Mouse (Mus musculus) thymus, postnatal 25 days (tissue): ENCODE data around the gene Lep.

ENCODE experiments used
- DNase-seq: peaks from one replicate; pipeline ENCODE4 v3.0.0; 2022

Gene Lep

DNA sequence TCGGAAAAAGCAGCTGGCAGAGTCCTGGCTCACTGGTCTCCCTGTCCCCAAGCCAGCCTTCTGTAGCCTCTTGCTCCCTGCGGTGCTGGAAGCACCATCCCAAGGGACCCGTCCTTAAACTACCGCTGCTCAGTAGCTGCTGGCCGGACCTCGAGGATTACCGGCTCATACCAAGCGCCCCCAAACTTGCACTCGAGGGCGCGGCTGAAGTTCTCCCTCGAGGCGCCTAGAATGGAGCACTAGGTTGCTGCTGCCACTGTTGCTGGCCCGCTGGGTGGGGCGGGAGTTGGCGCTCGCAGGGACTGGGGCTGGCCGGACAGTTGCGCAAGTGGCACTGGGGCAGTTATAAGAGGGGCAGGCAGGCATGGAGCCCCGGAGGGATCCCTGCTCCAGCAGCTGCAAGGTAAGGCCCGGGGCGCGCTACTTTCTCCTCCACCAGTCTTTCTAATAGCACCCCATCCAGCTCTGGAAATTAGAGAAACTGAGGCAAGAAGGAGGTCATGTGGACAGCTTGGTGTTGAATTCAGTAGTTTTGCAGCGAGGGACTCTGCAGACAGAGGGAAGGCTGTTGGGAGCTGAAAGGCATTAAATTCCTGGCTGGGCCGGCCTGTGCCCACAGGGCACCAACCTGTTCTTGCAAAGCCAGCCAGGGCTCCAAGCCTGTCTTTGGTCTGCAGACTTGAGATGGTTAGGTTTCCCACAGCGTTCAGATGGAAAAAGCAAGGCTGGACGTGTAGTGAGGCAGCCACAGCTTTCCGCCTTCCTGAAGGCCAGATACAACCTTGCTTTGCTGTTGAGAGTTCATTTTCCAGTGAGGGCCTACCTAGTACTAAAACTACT, at the start of gene Lep:
Gene Lep, plus strand, starts transcription at position 375 of the 840 bp plus-strand sequence.
- DNase-seq = no peak

DNA sequence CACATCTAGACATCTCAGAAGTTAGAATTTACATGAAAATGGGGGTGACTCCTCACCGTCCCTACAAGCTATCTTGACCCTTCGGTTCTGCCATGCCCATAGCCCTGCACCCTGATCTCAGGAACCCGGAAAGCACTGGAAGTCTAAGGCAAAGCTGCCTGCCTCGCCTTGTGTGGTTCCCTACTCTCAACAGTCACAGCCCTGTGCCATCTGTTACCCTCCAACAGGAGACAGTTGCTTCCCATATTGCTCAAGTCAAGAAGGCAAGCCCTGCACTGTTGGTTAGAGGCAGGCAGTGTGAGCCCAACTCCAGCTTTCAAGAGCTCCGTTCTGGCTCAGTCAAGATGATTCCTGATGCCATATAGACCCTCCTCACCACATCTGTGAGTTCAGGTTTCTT, 48.4 kb upstream of the Lep start:
- DNase-seq = no peak

DNA sequence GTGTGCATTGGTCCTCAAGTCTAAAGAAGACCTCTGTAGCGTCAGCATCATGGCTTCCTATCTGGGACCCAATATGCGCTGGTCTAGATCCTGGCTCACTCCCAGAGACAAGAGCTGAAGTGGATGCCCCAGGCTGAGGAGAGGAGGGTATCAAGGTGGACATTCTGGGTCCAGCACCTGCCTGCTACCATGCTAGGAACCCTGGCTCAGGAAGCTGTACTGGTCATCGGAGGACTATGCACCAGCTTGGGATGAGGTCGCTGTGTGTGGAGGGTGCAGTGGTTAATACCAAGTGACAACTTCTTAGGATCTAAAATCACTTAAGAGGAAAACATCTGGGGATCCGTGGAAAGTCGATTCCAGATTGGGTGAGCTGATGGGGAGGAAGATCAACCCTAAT, 46.8 kb upstream of the Lep start:
- no peak for DNase-seq

DNA sequence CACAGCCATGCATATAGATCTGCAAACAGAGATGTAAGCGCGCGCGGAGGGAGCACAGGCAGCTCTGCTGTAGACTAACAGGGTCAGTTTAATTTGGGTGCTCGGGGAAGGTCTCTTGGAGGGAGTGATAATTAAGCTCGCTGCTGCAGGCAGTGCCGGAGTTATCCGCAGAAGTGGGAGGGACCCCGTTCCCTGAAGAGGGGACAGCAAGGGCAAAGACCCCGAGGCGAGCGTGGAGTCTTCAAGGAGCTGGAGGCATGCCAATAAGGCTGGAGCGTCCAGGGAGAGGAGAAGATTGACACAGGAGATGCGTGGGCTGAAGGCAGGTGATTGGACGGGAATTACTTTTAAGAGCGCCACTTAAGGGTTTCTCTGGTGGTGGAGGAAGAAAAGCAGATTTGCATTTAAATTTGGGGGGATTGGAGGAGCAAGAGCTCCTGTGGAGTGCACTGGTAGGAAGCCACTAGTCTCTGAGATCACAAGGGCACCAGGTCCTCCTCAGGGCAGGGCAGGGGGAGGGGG, 43.1 kb upstream of the Lep start:
- no peak for DNase-seq

DNA sequence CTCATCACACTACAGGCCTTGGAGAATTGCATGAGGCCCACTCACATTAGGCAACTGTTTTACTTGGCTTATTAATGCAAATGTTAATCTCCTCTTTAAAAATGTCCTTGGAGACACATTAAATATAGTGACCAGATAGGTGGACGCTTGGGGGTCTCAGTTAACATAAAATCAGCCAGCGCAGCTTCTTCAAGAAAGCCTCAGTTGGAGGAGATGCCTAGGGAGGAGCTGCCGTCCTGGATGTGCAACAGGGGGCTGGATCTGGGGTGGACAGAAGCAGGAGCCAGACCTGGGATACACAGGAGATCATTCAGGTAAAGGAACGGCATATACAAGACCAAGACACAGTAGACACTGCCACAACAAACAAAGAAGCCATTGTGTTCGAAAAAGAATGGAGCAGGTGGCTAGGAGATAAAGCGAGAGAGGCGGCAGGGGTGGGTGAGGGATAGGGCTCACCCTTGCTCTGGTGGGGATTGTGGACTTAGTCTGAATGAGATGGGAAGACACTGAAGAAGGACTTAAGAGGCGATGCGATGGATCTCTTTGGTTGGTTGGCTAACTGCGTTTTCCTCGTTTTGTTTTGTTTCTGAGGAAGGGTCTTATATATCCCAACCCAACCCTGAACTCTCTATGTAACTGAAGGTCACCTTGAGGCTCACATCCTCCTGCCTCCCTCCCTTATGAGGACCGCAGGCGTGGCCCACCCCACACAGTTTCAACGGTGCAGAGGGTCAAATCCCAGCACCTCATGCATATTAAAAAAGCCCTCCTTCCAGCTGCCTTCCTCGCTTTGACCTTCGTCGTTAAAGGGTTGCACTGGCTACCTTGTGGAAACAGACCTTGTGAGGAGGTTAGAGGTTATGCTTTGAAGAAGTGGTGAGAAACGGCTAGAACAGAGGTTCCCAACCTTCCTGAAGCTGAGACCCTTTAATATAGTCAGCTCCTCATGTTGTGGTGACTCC, 40.0 kb upstream of the Lep start:
- DNase-seq = no peak

DNA sequence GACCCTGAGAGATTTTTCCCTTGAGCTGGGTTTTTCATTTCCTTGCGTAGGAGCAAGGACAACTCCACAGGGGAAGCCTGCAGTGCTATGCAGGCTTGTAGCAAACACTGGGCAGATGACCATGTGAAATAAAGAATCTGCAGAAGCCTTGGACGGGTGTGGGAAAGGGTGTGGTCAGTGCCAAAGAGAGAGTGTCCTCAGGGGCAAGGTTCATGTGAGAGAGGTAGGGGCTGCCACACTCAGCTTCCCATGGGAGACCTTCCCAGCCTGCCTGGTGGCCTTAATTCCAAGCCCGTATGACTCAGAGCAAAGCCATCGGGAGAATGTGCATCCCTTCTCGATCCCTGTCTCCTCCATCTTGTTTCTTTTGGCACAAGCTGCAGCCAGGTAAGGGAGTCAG, 39.1 kb upstream of the Lep start:
- no peak for DNase-seq

DNA sequence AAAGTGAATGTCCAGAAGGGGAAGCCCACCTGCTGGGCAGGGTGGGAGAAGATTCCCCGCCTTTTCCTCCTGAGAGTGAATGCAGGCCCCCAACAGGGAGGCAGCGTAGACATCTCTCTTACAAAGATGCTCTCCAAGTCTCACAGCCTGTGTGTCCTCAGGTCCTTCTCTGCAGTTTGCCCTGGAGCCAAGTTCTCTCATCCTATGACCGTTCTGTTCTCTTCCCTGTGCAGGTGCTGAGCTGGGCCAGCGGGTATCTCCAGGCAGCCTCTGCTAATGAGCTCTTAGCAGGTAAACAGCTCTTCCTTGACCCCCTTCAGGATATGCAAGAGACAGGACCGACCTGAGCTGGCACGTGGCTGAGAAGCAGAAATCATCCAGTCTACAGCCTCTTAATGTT, 38.5 kb upstream of the Lep start:
- no peak for DNase-seq

DNA sequence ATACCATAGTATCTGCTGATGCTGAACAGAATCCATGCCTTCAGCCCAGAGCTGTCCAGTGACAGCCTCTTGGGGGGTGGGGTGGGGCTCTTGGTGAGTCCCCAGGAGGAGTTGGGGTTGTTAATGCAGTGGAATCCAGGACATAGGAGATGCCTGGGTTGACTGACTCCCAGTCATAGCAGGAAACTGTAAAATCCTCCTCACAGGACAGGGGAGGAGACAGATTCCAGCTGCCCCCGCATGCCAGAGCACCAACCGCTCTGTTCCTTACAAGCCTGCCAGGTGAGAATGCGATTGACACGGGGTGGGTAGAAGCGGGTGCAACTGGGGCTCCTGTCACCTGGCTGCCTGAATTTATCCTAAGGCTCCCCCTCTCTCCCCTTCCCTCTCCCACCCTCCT, 37.9 kb upstream of the Lep start:
- DNase-seq = no peak

DNA sequence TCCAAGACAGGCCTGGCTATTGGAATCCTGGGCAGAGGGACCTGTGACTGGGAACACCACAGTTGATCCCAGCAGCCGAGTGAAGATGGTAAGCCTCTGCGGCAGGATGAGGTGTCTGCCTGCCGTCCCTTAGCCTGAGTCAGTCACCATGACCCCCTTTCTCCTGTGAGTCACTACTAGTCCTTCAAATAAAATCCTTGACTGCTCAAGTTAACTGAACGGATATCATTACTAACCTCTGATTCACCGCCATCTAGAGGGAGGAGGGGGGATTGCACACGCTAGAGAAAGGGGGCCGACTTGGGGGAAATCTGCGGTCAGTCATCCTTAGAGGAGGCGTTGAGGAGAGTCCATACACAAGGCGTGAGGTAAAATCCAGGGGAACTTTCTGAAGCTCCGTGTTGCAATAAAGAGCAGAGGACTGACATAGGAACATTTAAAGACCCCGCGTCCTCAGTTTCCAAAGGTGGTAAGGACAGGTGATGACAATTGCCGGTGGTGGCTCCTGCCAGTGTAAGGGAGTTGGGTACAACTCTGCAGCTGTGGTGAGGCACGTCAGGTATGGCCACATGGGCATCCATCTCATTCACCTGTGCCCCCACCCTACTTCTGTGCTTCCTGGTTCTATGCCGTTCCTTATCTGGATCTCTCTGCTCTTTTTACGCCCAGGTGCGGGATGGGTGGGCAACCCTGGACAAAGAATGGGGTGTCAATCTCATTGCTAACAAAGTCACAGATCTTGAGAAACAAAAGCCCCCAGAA, 36.6 kb upstream of the Lep start:
- peak; percentile 54 for DNase-seq

DNA sequence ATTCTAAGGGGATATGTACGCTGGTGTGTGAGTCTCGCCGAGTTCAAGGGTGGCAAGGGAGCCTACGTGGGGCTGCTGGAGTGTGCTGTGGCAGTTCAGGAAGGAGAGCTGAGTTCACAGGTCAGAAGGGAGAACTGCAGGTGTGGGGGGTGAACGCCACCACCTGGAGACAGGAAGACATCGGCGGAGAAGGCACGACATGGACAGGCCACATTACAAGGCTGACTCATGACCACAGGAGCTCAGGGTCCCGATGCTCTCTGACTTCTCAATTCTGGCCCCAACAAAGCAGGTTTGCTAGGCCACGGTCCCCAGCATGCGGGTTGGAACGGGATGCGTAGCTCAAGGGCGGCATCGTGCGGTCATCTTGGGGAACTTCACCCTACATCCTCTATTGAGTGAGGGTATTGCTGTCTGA, 36.0 kb upstream of the Lep start:
- DNase-seq = peak; percentile 62

DNA sequence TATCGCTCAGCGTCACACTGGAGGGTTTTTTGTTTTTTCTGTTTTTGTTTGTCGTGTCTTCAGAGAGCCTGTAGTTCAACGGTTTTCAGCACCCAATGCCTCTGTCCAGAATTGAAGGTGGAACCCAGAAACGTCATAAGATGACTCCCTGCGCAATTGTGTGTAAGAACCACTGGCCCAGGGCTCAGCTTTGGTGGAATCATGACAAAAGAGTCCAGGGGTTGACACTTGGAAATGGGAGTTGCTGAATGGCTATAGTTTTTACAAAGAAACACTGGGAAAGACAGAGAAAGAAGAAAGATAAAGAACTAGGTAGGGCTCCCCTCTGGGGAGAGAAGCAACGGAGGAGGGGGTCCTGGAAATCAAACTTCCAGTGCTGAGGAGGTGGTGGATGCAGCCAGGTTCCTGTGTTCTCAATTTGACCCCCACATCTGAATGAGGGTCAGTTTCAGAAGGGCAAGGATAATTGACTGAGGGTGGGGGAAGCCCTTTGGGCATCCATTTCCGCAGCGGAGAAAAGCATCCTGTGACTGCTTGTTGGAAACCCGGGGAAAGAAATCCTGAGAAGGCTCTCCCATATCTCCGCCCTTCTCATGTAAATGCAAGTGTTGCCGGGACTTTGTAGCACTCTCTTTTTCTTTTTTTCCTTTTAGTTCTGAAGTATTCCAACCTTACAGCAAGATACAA, 34.1 kb upstream of the Lep start:
- no peak for DNase-seq

DNA sequence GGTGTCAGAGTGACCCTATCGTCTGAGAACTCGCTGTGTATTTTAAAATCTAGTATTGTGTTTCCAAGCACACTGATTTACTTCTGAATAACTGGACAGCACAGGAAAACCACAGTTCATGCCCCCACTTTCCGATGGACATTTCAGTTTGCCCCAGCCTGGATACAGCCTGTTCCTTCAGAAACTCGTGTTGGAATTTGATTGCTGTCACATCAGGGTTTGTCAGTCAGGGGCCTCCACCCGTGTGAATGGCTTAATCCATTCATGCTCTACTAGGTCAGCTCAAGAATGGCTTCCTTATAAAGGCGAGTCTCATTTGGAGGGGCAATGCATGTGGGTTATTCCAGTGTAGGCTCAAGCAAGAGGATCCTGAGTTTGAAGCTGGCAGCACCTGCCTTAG, 33.3 kb upstream of the Lep start:
- no peak for DNase-seq

DNA sequence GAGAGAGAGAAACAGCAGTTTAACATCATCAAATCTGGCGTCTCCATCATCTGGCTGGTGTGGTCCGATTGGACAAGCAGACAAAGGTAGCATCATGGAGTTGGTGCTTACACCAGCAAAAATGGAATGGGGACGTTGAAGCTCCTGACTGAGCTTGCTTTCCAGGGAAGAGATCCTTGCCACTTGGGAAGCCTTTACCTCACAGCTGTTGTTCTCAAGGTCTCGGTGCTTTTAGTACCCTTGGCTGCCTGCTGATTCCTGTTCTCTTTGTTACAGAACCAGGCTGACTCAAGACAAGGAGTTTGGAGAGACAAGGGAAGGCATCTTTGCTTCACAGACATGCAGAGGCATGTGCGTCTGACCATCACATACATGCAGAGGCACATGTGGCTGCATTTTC, 31.9 kb upstream of the Lep start:
- no peak for DNase-seq

DNA sequence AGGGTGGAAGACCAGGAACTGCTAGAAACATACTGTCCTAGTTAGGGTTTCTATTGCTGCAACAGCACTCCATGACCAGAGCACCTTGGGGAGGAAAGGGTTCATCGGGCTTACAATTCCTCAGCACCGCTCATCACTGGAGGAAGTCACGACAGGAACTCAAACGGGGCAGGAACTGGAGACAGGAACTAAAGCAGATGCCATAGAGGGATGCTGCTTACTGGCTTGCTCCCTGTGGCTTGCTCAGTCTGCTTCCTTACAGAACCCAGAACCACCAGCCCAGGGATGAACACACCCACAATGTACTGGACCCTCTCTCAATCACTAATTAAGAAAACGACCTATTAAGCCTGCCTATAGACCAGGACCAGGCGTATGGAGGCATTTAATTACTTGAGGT, 30.5 kb upstream of the Lep start:
- DNase-seq = no peak

DNA sequence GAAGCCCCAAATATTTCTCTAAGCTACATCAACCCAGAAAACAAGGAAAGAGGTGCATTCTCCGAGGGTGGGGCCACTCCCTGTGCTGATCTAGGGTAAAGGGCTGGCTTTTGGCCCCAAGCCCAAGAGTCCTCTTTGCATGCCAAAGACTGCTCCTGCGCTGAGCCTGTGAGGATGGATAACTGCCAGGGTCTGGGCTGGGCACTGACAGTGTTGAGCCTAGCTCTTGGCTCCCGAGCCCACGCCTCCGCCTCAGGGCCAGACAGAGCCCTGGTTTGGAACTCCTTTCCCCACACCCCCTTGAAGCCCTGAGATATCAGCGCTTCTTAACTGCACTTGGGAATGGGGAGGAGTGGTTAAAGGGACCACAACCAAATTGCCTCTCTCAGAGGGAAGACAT, 28.8 kb upstream of the Lep start:
- no peak for DNase-seq

DNA sequence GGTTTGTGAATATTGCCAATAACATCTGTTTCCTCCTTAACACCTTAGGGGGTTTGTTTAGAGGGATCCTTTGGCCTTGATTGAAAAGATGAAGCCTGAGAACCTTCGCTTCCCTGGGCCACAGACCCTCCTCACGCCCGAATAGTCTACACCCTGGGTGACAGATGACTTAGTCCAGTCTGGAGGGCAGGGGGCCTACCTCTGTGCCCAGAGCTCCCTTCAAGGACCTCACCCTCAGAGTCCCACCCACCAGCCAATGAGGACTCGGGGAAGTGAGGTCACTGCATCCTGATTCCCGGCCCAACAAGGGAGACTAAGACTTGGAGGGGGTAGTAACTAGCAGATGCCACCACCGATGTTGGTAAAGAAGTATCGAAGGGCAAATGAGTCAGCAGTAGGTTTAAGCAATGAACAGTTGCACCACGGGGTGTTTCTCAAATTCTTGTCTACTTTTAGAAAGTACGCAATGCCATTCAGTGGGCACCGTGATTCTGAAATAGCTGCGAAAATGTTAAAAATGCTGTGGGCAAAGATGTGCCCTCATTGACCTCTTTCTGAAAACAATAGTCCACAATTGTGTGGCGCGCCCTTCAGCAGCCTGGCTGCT, 28.2 kb upstream of the Lep start:
- no peak for DNase-seq

DNA sequence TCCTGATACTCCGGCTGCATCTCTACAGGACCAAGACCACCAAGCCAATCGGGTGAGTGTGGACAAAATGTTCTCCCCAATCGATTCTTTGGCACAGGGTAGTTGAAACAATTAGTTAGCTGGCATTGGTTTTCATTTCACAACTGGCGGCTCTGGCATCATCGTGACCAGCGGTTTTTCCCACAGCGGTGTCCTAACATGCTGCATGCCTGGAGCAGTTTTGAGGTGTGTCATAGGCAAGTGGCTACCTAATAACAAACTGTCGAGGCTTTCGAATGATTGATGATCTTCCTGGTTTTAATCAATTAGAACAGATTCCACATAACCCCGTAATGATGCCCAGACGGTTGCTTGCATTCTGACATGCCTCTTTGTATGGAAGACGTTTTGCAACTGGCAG, 27.6 kb upstream of the Lep start:
- no peak for DNase-seq

DNA sequence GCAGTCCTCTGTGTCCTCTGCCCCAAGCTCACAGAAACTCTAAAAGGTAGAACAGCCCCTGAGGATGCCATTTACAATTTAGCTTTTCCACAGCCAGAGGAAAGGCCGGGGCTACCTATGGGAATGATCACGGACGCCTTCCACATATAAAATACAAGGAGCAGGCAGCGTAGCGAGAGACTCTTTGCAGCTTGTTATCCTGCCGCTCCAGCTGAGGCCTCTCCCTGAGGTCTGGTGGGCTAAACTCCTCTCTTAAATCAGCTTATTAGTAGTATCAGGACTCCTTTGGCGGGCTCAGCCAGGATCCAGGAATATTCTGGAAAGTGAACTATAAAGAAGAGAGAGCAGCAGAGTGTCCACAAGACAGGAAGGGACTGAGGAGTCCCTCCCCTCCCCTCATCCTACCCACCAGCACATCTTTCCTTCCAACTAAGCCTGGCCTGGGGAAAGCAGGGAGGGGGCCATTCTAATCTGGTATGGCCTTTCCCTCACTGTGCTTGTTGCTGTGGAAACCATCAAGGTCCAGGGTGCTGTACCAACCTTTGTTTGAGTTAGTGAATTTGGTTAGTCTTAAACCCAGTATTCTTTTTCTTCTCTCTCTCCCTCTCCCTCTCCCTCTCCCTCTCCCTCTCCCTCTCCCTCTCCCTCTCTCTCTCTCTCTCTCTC, 25.9 kb upstream of the Lep start:
- DNase-seq = no peak

DNA sequence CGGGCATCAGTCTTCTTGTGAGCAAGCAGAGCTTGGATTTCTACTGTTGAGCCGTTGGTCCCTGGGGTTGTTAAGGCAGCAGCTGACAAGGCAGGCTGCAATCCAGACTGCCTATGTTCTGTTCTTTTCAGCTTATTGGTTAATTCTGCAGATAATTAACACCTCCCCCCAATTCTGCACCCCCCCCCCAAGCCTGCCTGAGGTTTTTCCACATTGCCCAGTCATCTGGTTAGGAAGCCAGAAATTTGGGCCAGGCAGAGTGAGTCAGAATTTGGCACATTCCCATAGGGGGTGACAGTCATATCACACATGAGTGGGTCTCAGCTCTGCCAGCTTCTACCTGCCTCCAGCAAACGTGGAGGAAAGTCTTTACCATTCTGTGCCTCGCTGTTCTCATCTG, 23.3 kb upstream of the Lep start:
- DNase-seq = no peak

DNA sequence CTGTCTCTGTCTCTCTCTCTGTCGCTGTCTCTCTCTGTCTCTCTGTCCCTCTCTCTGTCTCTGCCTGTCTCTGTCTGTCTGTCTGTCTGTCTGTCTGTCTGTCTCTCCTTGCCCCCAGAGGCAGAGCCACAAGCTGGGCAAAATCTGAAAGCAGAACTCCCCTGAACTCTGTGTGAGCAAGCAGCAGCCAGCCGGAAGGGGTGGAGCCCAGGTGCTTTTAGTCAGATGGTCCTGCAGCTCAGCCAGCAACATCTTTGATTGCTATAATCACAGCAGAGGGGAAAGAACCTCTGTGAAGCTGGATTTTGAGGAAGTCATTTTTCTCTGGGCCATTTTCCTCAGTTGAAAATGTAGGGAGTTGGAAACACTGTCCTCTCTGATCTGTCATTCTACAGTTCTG, 19.8 kb upstream of the Lep start:
- no peak for DNase-seq

DNA sequence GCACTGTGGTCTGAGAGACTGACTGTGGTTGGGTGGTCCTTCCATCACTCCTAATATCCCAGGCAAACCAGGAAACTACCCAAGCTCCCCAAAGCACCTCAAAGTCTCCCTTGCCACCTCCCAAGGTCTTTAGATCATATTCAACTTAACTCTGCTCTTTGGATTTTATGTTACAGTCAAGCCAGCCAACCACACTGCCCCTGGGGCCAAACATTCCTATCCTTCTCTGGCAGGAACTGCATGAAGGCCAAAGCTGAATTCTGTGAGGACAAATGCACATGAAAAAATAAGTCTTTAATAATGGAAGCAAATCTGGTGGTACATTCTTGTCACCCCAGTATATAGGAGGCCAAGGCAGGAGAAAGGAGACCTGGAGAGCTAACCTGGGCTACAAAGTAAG, 16.0 kb upstream of the Lep start:
- DNase-seq = no peak
